Mouse (Mus musculus) ES-Bruce4 (cell line): ENCODE data around the gene Obp2a. TPM values are rescaled to one million over a fixed set of nuclear protein-coding genes. Genes with fewer than 3 reads are reported as not detected.
"Not testable (repeated sequence)": the region's sequence is repeated elsewhere in the genome, so short reads cannot be mapped to it uniquely, and the experiment has no call there.

Experiments used
- H3K27ac ChIP-seq: 2 replicates; pipeline ENCODE4 v1.5.1; 2012; ENCODE audit warnings: low read length, inconsistent platforms; ENCODE audit not compliant: insufficient read depth
- H3K27me3 ChIP-seq: 2 replicates; pipeline ENCODE4 v1.6.1; 2012; ENCODE audit warnings: mild to moderate bottlenecking, low read length, inconsistent platforms; ENCODE audit not compliant: control insufficient read depth, poor library complexity, insufficient read depth, severe bottlenecking
- H3K36me3 ChIP-seq: 2 replicates; pipeline ENCODE4 v1.6.1; 2012; ENCODE audit warnings: inconsistent platforms, mild to moderate bottlenecking, low read length, moderate library complexity; ENCODE audit not compliant: control insufficient read depth, poor library complexity, insufficient read depth, severe bottlenecking
- H3K4me1 ChIP-seq: one replicate; pipeline ENCODE4 v1.8.1; 2011; ENCODE audit warnings: low read length; ENCODE audit not compliant: control insufficient read depth, insufficient read depth
- H3K4me3 ChIP-seq: 2 replicates; pipeline ENCODE4 v1.5.1; 2011; ENCODE audit warnings: low read depth, mild to moderate bottlenecking, low read length
- H3K9ac ChIP-seq: 2 replicates; pipeline ENCODE4 v1.6.1; 2012; ENCODE audit warnings: low read depth, mild to moderate bottlenecking, inconsistent platforms; ENCODE audit not compliant: poor library complexity, severe bottlenecking
- H3K9me3 ChIP-seq: replicated peaks from 2 replicates; pipeline ENCODE4 v1.6.1; 2012; ENCODE audit warnings: mild to moderate bottlenecking, low read length, inconsistent platforms; ENCODE audit not compliant: control insufficient read depth, poor library complexity, insufficient read depth, severe bottlenecking
- CTCF ChIP-seq: IDR thresholded peaks from one replicate; pipeline ENCODE4 v1.8.1; 2011; ENCODE audit warnings: low read depth, low read length
- EP300 ChIP-seq: IDR thresholded peaks from 2 replicates; pipeline ENCODE4 v1.6.1; 2011; ENCODE audit warnings: low read depth, low read length; ENCODE audit not compliant: insufficient read depth
- POLR2A ChIP-seq: IDR thresholded peaks from one replicate; pipeline ENCODE4 v1.8.1; 2011; ENCODE audit warnings: low read length; ENCODE audit not compliant: insufficient read depth
- polyA plus RNA-seq: library from polyadenylated mRNA; stranded (reverse); fragments of >200 nt; gene quantifications from 2 replicates; pipeline ENCODE4 v1.2.4, GENCODE M21; 2011; ENCODE audit warnings: low read depth; ENCODE audit not compliant: missing spikeins, insufficient read depth, insufficient read length

Gene Obp2a
- polyA plus RNA-seq, 1 experiment = not detected

DNA sequence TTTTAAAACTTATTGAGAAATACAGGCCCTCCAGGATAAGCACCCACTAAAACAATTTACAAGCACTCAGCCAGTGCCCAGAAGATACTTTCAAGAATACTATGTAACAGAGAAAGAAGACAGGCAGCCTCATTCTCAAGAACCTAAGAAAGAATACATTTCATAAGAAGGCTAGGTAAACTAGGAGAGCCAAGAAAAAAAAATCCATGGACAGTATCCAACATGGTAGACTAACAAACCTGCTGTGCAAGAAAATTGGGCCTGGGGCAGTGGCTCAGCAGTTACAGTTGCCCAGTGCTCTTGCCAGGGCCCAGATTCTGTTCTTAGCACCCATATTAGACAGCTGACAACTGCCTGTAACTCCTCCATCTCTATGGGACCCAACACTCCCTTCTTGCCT lies 17.4 kb downstream of the Obp2a start:
- Histone ChIP-seq H3K4me1 (no peaks in the 10 kb centered on the region), H3K27ac (no peak overlapping the region), H3K9ac (no peak overlapping the region), H3K36me3 (no peaks in the 10 kb centered on the region), H3K27me3 (no peaks in the 10 kb centered on the region), H3K4me3 (no peak overlapping the region), H3K9me3 (no peaks in the 10 kb centered on the region)
- no peak for TF ChIP-seq CTCF
- no peak for TF ChIP-seq EP300
- TF ChIP-seq POLR2A = no peak

DNA sequence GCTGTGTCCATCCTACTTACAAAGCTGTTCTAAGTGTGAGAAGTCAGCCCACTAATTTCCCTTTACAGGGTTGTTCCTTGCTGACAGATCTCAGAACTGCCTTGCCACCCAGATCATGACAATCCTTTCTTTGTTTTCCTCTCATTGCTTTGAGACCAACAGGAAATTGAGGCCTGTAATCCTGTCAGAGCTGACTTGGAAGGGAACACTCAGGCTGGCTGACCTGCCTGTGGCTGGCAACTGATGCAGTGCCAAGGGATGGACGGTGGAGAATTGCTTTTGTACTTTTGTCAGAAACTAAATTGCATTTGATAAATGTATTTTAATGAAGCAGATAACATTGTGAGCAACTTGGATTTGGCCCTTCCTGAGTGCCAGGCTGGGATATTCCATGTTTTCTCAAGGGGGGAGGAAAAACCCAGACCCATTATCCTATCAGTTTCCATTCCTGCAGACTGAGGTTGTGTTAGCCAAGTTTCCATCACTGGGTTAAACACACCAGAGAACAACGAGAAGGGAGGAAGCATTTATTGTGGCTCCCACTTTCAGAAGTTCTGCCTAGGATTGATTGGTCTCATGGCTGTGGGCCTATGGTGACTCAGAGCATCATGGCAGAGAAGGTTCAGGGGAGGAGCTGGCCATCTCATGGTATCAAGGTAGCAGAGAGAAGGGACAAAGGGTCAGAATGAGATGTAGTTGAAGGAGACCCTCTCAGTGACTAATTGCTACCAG lies 33.5 kb downstream of the Obp2a start:
- TF ChIP-seq POLR2A = no peak
- no peak for TF ChIP-seq CTCF
- no peak for TF ChIP-seq EP300
- Histone ChIP-seq H3K9ac (no peak overlapping the region), H3K4me1 (no peaks in the 10 kb centered on the region), H3K4me3 (no peak overlapping the region), H3K9me3 (no peaks in the 10 kb centered on the region), H3K36me3 (no peaks in the 10 kb centered on the region), H3K27ac (no peak overlapping the region), H3K27me3 (no peaks in the 10 kb centered on the region)

DNA sequence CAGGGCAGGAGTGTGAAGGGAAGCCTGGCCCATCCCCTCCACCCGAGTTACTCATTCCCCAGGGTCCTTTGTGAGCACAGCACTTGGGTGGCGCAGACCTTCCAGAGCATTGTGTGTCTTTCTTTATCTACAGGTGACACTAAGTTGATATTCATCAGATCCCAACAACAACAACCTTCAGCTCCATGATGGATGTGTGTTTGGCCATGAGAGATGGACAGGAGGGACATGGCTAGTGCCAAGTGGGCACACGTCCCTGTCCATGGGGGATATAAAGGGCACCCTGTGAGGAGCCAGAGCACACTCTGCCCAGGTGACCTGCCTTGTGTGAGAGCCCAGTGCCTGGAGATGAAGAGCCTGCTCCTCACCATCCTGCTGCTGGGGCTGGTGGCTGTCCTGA lies 36.9 kb downstream of the Obp2a start, which contains the start of gene Obp2b:
TSS of gene Obp2b (plus strand) at position 301 of the 400 bp plus-strand sequence.
- H3K27me3 ChIP-seq, H3K27ac ChIP-seq, H3K9me3 ChIP-seq, H3K4me1 ChIP-seq, H3K9ac ChIP-seq, H3K4me3 ChIP-seq, H3K36me3 ChIP-seq: not testable (repeated sequence)

DNA sequence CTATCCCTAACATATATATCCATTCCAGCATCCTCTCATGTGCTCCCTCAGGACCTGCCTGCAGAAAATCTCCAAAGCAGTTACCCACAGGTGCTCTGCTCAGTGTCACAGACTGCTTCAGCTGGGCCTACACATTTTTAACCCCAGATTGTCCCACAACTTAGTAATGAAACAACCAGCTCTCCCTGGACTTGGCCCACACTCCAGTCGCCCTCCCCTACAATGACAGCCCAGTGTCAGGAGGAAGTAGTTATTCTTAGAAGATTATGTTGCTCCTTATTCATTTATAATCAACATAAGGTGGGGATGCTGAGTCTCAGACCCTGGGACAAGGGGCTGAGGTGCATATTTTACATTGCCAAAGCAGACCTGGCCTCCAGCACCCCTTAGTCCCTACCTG lies 41.8 kb downstream of the Obp2a start:
- no peak overlapping the region for H3K4me3 ChIP-seq
- no peak overlapping the region for H3K9ac ChIP-seq
- no peaks in the 10 kb centered on the region for H3K9me3 ChIP-seq
- TF ChIP-seq EP300 (no peak), POLR2A (no peak), CTCF (no peak)
- H3K27me3 ChIP-seq = no peaks in the 10 kb centered on the region
- no peak overlapping the region for H3K27ac ChIP-seq
- no peaks in the 10 kb centered on the region for H3K36me3 ChIP-seq
- no peaks in the 10 kb centered on the region for H3K4me1 ChIP-seq

Other genes starting within 250 kb of the Obp2a start
- gene Clic3, start 243.2 kb upstream of the Obp2a start, polyA plus RNA-seq = not detected in 2 replicates
- gene Paxx, start 238.9 kb upstream of the Obp2a start, polyA plus RNA-seq = 3.7 and 5.7 TPM in 2 replicates
- gene Ptgds, start 230.0 kb upstream of the Obp2a start, polyA plus RNA-seq = 0.57 TPM in 1 of 2 replicates, not detected in the other
- not detected in 2 replicates for gene Lcn12, start 206.1 kb upstream of the Obp2a start, polyA plus RNA-seq
- gene Fbxw5, start 199.3 kb upstream of the Obp2a start, polyA plus RNA-seq = 16.4 and 18.4 TPM in 2 replicates
- gene C8g, start 198.3 kb upstream of the Obp2a start, polyA plus RNA-seq = 3.5 and 4.9 TPM in 2 replicates
- 9.4 and 9.8 TPM in 2 replicates for gene Traf2, start 153.1 kb upstream of the Obp2a start, polyA plus RNA-seq
- gene Edf1, start 142.2 kb upstream of the Obp2a start, polyA plus RNA-seq = 107 and 122 TPM in 2 replicates
- gene Mamdc4, start 125.2 kb upstream of the Obp2a start, polyA plus RNA-seq = 0.65 and 3.7 TPM in 2 replicates
- 37.0 and 47.9 TPM in 2 replicates for gene Phpt1, start 124.8 kb upstream of the Obp2a start, polyA plus RNA-seq
- gene Ajm1, start 118.3 kb upstream of the Obp2a start, polyA plus RNA-seq = 0.55 and 0.70 TPM in 2 replicates
- gene Rabl6, start 91.5 kb upstream of the Obp2a start, polyA plus RNA-seq = 72.5 and 80.2 TPM in 2 replicates
- not detected in 2 replicates for gene Ccdc183, start 82.4 kb upstream of the Obp2a start, polyA plus RNA-seq
- gene Tmem141, start 78.0 kb upstream of the Obp2a start, polyA plus RNA-seq = 12.3 and 13.4 TPM in 2 replicates
- not detected in 2 replicates for gene Fcna, start 72.0 kb upstream of the Obp2a start, polyA plus RNA-seq
- gene Lcn8, start 46.9 kb upstream of the Obp2a start, polyA plus RNA-seq = not detected in 2 replicates
- not detected in 2 replicates for gene Lcn5, start 42.1 kb upstream of the Obp2a start, polyA plus RNA-seq
- gene Lcn6, start 23.3 kb upstream of the Obp2a start, polyA plus RNA-seq = not detected in 2 replicates
- gene Lcn10, start 17.3 kb upstream of the Obp2a start, polyA plus RNA-seq = not detected in 2 replicates
- gene Bmyc, start 6.7 kb downstream of the Obp2a start, polyA plus RNA-seq = 10.5 and 17.0 TPM in 2 replicates
- not detected in 2 replicates for gene Obp2b, start 37.0 kb downstream of the Obp2a start, polyA plus RNA-seq
- not detected in 2 replicates for gene Lcn3, start 65.5 kb downstream of the Obp2a start, polyA plus RNA-seq
- gene Lcn11, start 77.0 kb downstream of the Obp2a start, polyA plus RNA-seq = not detected in 2 replicates
- gene Gm13539, start 82.2 kb downstream of the Obp2a start, polyA plus RNA-seq = not detected in 2 replicates
- gene Glt6d1, start 115.8 kb downstream of the Obp2a start, polyA plus RNA-seq = not detected in 2 replicates
- gene Lcn9, start 123.1 kb downstream of the Obp2a start, polyA plus RNA-seq = not detected in 2 replicates
- gene Sohlh1, start 147.2 kb downstream of the Obp2a start, polyA plus RNA-seq = not detected in 2 replicates
- 0.54 and 1.0 TPM in 2 replicates for gene Kcnt1, start 163.7 kb downstream of the Obp2a start, polyA plus RNA-seq